Comparison of ENCODE assay signal across 8 mouse cellular contexts in the genomic region with DNA sequence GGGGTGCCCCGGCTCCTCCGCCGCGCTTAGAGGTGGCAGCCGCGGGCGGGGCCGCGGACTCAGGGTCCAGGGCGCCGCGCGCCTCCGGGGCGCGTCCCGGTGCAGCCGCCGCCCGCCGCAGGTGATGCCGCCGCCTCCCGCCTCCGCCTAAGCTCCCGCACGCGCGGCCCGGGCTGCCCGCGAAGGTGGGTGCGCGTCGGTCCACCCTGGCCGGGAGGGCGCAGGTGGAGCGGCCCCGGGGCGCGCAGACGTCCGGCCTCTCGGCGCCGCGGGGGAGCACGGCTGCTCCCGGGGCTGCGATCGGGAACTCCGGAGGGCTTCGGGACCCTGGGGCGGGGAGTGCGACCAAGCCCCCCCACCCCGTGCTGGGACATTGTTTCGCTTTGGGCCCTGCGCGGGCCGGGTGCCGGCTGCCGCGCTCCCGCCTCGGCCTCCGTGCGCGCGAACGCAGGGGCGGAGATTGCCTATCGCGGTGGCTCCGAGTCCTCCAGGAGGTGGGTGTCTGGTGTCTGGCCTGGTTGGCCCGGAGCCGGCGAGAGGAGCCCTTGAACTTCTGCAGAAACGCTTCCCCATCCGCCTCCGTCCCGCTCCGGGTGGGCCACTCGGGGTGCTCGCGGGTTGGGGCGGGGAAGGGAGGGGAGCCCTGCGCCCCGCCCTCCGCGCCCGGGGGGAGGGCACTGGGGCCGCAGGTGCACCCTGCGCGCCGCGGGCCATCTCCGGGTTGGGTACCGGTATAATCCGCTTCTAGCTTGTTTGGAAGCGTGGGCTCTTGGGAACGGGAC. TPM values are rescaled to one million over a fixed set of nuclear protein-coding genes. Genes with fewer than 3 reads are reported as not detected.
DNase-seq lines count a peak whose midpoint lies in the region; ATAC-seq lines count a peak whose summit lies in the region.

No protein-coding gene starts in this region.

- DNase-seq in adrenal gland, adult (ENCODE audit: inconsistent age in 2 of 2, low spot score in 1 of 2): peak; percentile 93 to 96
- DNase-seq in embryo, embryonic 10 days (ENCODE audit: low spot score): peak; percentile 75
- peak; percentile 68 for DNase-seq in gastrocnemius, postnatal 10 days
- DNase-seq in induced T-regulatory cell, adult 2 months (ENCODE audit: low read depth): peak; percentile 94
- DNase-seq in left cerebral cortex, postnatal 14 days (ENCODE audit: low spot score in 2 of 2): peak; percentile 66 to 80
- DNase-seq in right cerebral cortex, adult 2 months (ENCODE audit: low spot score in 2 of 2): peak; percentile 63 to 64
- DNase-seq in urinary bladder, postnatal 25 days (ENCODE audit: low spot score): peak; percentile 61

- intact Hi-C loops in left cerebral cortex, postnatal 14 days (cut with DNase I): no loop called here

- ATAC-seq in megakaryocyte progenitor cell, adult 5-6 weeks (replicated peaks; ENCODE audit: poor library complexity): peak; percentile 46

RNA-seq across cellular contexts. Expression of a gene that starts 0.5 kb away (rescaled TPM):
- 10 to 100 TPM; 10.8 to 11.1 TPM for total RNA-seq in gastrocnemius, postnatal 10 days (2021)
- total RNA-seq in left cerebral cortex, postnatal 14 days (2021): 10 to 100 TPM; 34.9 to 45.6 TPM
- total RNA-seq in megakaryocyte progenitor cell, adult 5-6 weeks (2015): 40.7 and 44.9 TPM in 2 replicates
- total RNA-seq in megakaryocyte progenitor cell, adult 5-6 weeks (2017): 14.2 and 15.6 TPM in 2 replicates

Comparison
In these comparisons a context has a peak if more than half of its experiments do, and no peak if none do; other contexts are left out.
1. Peak in every context shown above with its lines: DNase-seq and ATAC-seq.